Mouse (Mus musculus): ENCODE data around the gene Vmn1r4. TPM values are rescaled to one million over a fixed set of nuclear protein-coding genes. Genes with fewer than 3 reads are reported as not detected.

Gene Vmn1r4
- total and polyA plus RNA-seq, 3 experiments = 0.21 to 0.27 TPM; not detected in 1

GRCm38 (mm10) chr6:56903831-56904230, 20.0 kb upstream of the Vmn1r4 start:
- Histone ChIP-seq H3K27ac (ENCODE audit: control insufficient read depth, low read depth, low read length) (peak overlapping the region; percentile 37), H3K9me3 (replicated peaks; ENCODE audit: insufficient read depth, low read length) (no peaks in the 10 kb centered on the region), H3K4me3 (ENCODE audit: control insufficient read depth in 1 of 2, insufficient read depth in 1 of 2, low read depth in 2 of 2, low read length in 2 of 2) (no peak overlapping the region), H3K79me2 (ENCODE audit: control insufficient read depth, insufficient read depth, low read length, poor library complexity) (peaks cover 60% of the 10 kb centered on the region), H3K9ac (ENCODE audit: control insufficient read depth, low read depth, low read length, poor library complexity, severe bottlenecking) (0 out of 2 replicates have a peak overlapping the region, but pooled peaks have one; percentile 2), H3K36me3 (ENCODE audit: control insufficient read depth in 1 of 2, insufficient read depth in 2 of 2, low read length in 2 of 2) (peaks cover 0 to 60% of the 10 kb centered on the region in 2 experiments; a peak in 3 of 4 replicates), H3K27me3 (ENCODE audit: control insufficient read depth in 1 of 2, insufficient read depth in 2 of 2, low read length in 2 of 2) (no peaks in the 10 kb centered on the region), H3K4me1 (ENCODE audit: control insufficient read depth in 1 of 2, insufficient read depth in 2 of 2, low read length in 2 of 2) (peaks cover 18 to 29% of the 10 kb centered on the region in 2 experiments)
- TF ChIP-seq ETS1 (IDR thresholded peaks at IDR 0.05; ENCODE audit: low read depth, low read length) (peak; percentile 24; the same call in 1 of the 2 replicates), SMC3 (IDR thresholded peaks at IDR 0.05; ENCODE audit: low read depth, low read length) (no peak), MXI1 (IDR thresholded peaks at IDR 0.05; ENCODE audit: low read depth, low read length) (0 out of 2 replicates have a peak, but pooled peaks have one; percentile 49), MAZ (IDR thresholded peaks at IDR 0.05; ENCODE audit: low read depth, low read length) (0 out of 2 replicates have a peak, but pooled peaks have one; percentile 45)
- DNase-seq (ENCODE audit: low read depth, low spot score) = peak; percentile 62

GRCm38 (mm10) chr6:56904330-56904729, 19.5 kb upstream of the Vmn1r4 start:
- H3K4me1 ChIP-seq (ENCODE audit: control insufficient read depth in 1 of 2, insufficient read depth in 2 of 2, low read length in 2 of 2) = peaks cover 18 to 29% of the 10 kb centered on the region in 2 experiments
- no peak for DNase-seq (ENCODE audit: low read depth, low spot score)
- H3K36me3 ChIP-seq (ENCODE audit: control insufficient read depth in 1 of 2, insufficient read depth in 2 of 2, low read length in 2 of 2) = peaks cover 0 to 60% of the 10 kb centered on the region in 2 experiments; a peak in 3 of 4 replicates
- H3K9me3 ChIP-seq (replicated peaks; ENCODE audit: insufficient read depth, low read length) = no peaks in the 10 kb centered on the region
- TF ChIP-seq ZNF384 (IDR thresholded peaks at IDR 0.05; ENCODE audit: low read depth, low read length) (peak; percentile 42; the same call in 1 of the 2 replicates), TAL1 (IDR thresholded peaks at IDR 0.05; ENCODE audit: low read length) (no peak)
- H3K9ac ChIP-seq (ENCODE audit: control insufficient read depth, low read depth, low read length, poor library complexity, severe bottlenecking) = no peak overlapping the region
- H3K4me3 ChIP-seq (ENCODE audit: control insufficient read depth in 1 of 2, insufficient read depth in 1 of 2, low read depth in 2 of 2, low read length in 2 of 2) = no peak overlapping the region
- H3K79me2 ChIP-seq (ENCODE audit: control insufficient read depth, insufficient read depth, low read length, poor library complexity) = peaks cover 59% of the 10 kb centered on the region
- H3K27ac ChIP-seq (ENCODE audit: control insufficient read depth, low read depth, low read length) = peak overlapping the region; percentile 37
- no peaks in the 10 kb centered on the region for H3K27me3 ChIP-seq (ENCODE audit: control insufficient read depth in 1 of 2, insufficient read depth in 2 of 2, low read length in 2 of 2)

- no peak for TF ChIP-seq MXI1 (IDR thresholded peaks at IDR 0.05; ENCODE audit: low read depth, low read length)
- TF ChIP-seq TAL1 (IDR thresholded peaks at IDR 0.05; ENCODE audit: low read length) = peak; percentile 54
- TF ChIP-seq KAT2A (conservative IDR thresholded peaks at IDR 0.05; ENCODE audit: low read depth, low read length) = no peak
- TF ChIP-seq ZMIZ1 (IDR thresholded peaks at IDR 0.05; ENCODE audit: low read depth, low read length) = no peak
- TF ChIP-seq JUND (IDR thresholded peaks at IDR 0.05; ENCODE audit: low read depth, low read length) = no peak
- no peak overlapping the region for H3K9ac ChIP-seq (ENCODE audit: control insufficient read depth, low read depth, low read length, poor library complexity, severe bottlenecking)
These were observed 18.8 kb upstream of the Vmn1r4 start for GRCm38 (mm10) chr6:56904982-56905381.

More at GRCm38 (mm10) chr6:56904982-56905381, 18.8 kb upstream of the Vmn1r4 start:
- peaks cover 18 to 28% of the 10 kb centered on the region in 2 experiments for H3K4me1 ChIP-seq (ENCODE audit: control insufficient read depth in 1 of 2, insufficient read depth in 2 of 2, low read length in 2 of 2)
- no peak overlapping the region for H3K4me3 ChIP-seq (ENCODE audit: control insufficient read depth in 1 of 2, insufficient read depth in 1 of 2, low read depth in 2 of 2, low read length in 2 of 2)
- no peaks in the 10 kb centered on the region for H3K27me3 ChIP-seq (ENCODE audit: control insufficient read depth in 1 of 2, insufficient read depth in 2 of 2, low read length in 2 of 2)
- peaks cover 0 to 57% of the 10 kb centered on the region in 2 experiments; a peak in 3 of 4 replicates for H3K36me3 ChIP-seq (ENCODE audit: control insufficient read depth in 1 of 2, insufficient read depth in 2 of 2, low read length in 2 of 2)
- no peaks in the 10 kb centered on the region for H3K9me3 ChIP-seq (replicated peaks; ENCODE audit: insufficient read depth, low read length)
- peaks cover 58% of the 10 kb centered on the region for H3K79me2 ChIP-seq (ENCODE audit: control insufficient read depth, insufficient read depth, low read length, poor library complexity)
- no peak overlapping the region for H3K27ac ChIP-seq (ENCODE audit: control insufficient read depth, low read depth, low read length)
- no peak for DNase-seq (ENCODE audit: low read depth, low spot score)
